Mouse (Mus musculus) heart, adult 11 months (tissue): ENCODE data around the gene B3galt5.

Source experiments
- DNase-seq: peaks from one replicate; pipeline ENCODE4 v3.0.0; 2022

The B3galt5 gene

GRCm38 (mm10) chr16:96348070-96348469, 112.5 kb downstream of the B3galt5 start:
- no peak for DNase-seq

DNA sequence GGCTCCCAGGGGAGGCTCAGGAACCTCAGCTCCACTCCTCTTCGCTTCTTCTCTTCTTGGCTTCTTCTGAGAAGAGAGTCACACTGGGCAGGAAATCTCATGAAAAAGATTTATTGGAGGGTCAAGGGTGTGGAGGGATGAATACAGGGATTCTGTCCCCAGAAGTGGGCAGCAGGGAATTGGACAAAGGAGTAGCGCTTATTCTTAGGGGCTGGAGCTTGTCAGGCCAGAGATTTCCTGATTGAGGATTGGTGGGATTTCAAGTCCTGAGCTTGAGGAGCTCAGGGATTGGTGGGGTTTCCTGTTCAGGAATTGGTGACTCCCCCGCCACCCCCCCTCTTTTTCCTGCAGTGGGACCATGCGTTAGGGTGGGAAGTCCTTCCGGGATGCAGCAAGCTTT, 113.2 kb downstream of the B3galt5 start:
- no peak for DNase-seq

- DNase-seq, result no peak
These were observed 115.9 kb downstream of the B3galt5 start for GRCm38 (mm10) chr16:96351520-96351919.

GRCm38 (mm10) chr16:96353296-96353896, 117.8 kb downstream of the B3galt5 start:
- no peak for DNase-seq

GRCm38 (mm10) chr16:96353996-96354395, 118.4 kb downstream of the B3galt5 start:
- DNase-seq, result no peak

DNA sequence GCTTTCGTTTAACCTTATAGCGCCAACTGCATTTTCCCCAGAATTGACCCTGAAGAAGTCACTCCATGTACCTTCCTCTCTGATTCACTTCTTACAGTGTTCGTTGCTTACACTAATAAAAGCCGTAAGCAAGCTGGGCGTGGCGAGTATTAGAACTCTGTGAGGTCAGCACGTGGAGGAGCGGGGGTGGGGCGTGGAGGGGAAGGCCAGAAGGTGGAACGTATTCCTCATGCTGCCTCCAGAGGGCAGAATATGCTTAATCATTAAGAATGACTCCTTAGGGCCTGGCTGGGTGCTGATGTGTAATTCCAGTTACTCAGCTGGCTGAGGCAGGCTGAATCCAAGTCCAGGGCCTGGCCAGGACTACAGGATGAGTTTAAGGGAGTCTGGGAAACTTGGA, 122.3 kb downstream of the B3galt5 start:
- peak; percentile 94 for DNase-seq

- peak; percentile 56 for DNase-seq
These were observed 125.9 kb downstream of the B3galt5 start for GRCm38 (mm10) chr16:96361305-96362124.

- peak; percentile 73 for DNase-seq
These were observed 127.3 kb downstream of the B3galt5 start for GRCm38 (mm10) chr16:96362873-96363272.

- peak; percentile 52 for DNase-seq
These were observed 127.7 kb downstream of the B3galt5 start for GRCm38 (mm10) chr16:96363277-96363676.

- DNase-seq, result peak; percentile 59
These were observed 129.3 kb downstream of the B3galt5 start for GRCm38 (mm10) chr16:96364870-96365269.
